Mouse (Mus musculus) MEL (cell line): ENCODE results near the gene Cpne8. TPM values are rescaled to one million over a fixed set of nuclear protein-coding genes. Genes with fewer than 3 reads are reported as not detected.
"Not testable (repeated sequence)": the region's sequence is repeated elsewhere in the genome, so short reads cannot be mapped to it uniquely, and the experiment has no call there.

ENCODE experiments used
- DNase-seq: peaks from one replicate; pipeline ENCODE4 v3.0.0; 2011; ENCODE audit warnings: low read depth, low spot score
- H3K27ac ChIP-seq: 2 replicates; pipeline ENCODE4 v1.5.1; 2012; ENCODE audit warnings: low read depth, mild to moderate bottlenecking, control low read depth, low read length, moderate library complexity; ENCODE audit not compliant: control insufficient read depth
- H3K27me3 ChIP-seq, 2 experiments: fragments of 150-350 bp in 1 of 2; sonication (generic) in 1 of 2; 2 replicates each; pipeline ENCODE4 v1.6.1; 2012; ENCODE audit warnings: low read length in 2 of 2, mild to moderate bottlenecking in 2 of 2, improper control_type of control experiment in 1 of 2, moderate library complexity in 1 of 2; ENCODE audit not compliant: insufficient read depth in 2 of 2, control insufficient read depth in 1 of 2
- H3K36me3 ChIP-seq, 2 experiments: 2 replicates each; pipeline ENCODE4 v1.6.1; 2012 to 2014; ENCODE audit warnings: low read length in 2 of 2, improper control_type of control experiment in 1 of 2, inconsistent platforms in 1 of 2, mild to moderate bottlenecking in 1 of 2; ENCODE audit not compliant: insufficient read depth in 2 of 2, control insufficient read depth in 1 of 2
- H3K4me1 ChIP-seq, 2 experiments: fragments of 150-350 bp in 1 of 2; sonication (generic) in 1 of 2; 2 replicates each; pipeline ENCODE4 v1.6.1; 2012; ENCODE audit warnings: low read length in 2 of 2, improper control_type of control experiment in 1 of 2, mild to moderate bottlenecking in 1 of 2; ENCODE audit not compliant: insufficient read depth in 2 of 2, control insufficient read depth in 1 of 2
- H3K4me3 ChIP-seq, 2 experiments: fragments of 150-350 bp in 1 of 2; sonication (generic) in 1 of 2; 2 replicates each; pipeline ENCODE4 v1.5.1; 2012; ENCODE audit warnings: low read depth in 2 of 2, low read length in 2 of 2, mild to moderate bottlenecking in 2 of 2, moderate library complexity in 2 of 2, control low read depth in 1 of 2, improper control_type of control experiment in 1 of 2; ENCODE audit not compliant: control insufficient read depth in 1 of 2, insufficient read depth in 1 of 2
- H3K79me2 ChIP-seq: 2 replicates; pipeline ENCODE4 v1.6.1; 2012; ENCODE audit warnings: mild to moderate bottlenecking, low read length, moderate library complexity; ENCODE audit not compliant: control insufficient read depth, poor library complexity, insufficient read depth
- H3K9ac ChIP-seq: 2 replicates; pipeline ENCODE4 v1.6.1; 2012; ENCODE audit warnings: low read depth, mild to moderate bottlenecking, control low read depth, low read length, moderate library complexity; ENCODE audit not compliant: control insufficient read depth, poor library complexity, severe bottlenecking
- H3K9me3 ChIP-seq: fragments of 150-350 bp; sonication (generic); replicated peaks from 2 replicates; pipeline ENCODE4 v1.6.1; 2012; ENCODE audit warnings: mild to moderate bottlenecking, low read length, improper control_type of control experiment, moderate library complexity; ENCODE audit not compliant: insufficient read depth
- CHD2 ChIP-seq: IDR thresholded peaks from 2 replicates; pipeline ENCODE4 v1.6.1; 2011; ENCODE audit warnings: low read length, improper control_type of control experiment
- EP300 ChIP-seq, 2 experiments: IDR thresholded peaks; 2 replicates each; pipeline ENCODE4 v1.6.1; 2011; ENCODE audit warnings: improper control_type of control experiment in 2 of 2, low read length in 2 of 2, low read depth in 1 of 2, mild to moderate bottlenecking in 1 of 2
- ETS1 ChIP-seq: IDR thresholded peaks from 2 replicates; pipeline ENCODE4 v1.6.1; 2012; ENCODE audit warnings: low read depth, mild to moderate bottlenecking, inconsistent platforms, low read length, improper control_type of control experiment, moderate library complexity
- GABPA ChIP-seq: IDR thresholded peaks from 2 replicates; pipeline ENCODE4 v1.6.1; 2012; ENCODE audit warnings: low read depth, mild to moderate bottlenecking, inconsistent platforms, low read length, improper control_type of control experiment, moderate library complexity
- GATA1 ChIP-seq: IDR thresholded peaks from 2 replicates; pipeline ENCODE4 v1.6.1; 2011; ENCODE audit warnings: low read depth, low read length, improper control_type of control experiment
- HCFC1 ChIP-seq: IDR thresholded peaks from 2 replicates; pipeline ENCODE4 v1.6.1; 2012; ENCODE audit warnings: low read depth, mild to moderate bottlenecking, inconsistent platforms, low read length, improper control_type of control experiment, moderate library complexity
- MAX ChIP-seq: IDR thresholded peaks from 2 replicates; pipeline ENCODE4 v1.6.1; 2011; ENCODE audit warnings: low read length, improper control_type of control experiment
- MEF2A ChIP-seq: IDR thresholded peaks from 2 replicates; pipeline ENCODE4 v1.6.1; 2014; ENCODE audit warnings: low read depth, mild to moderate bottlenecking, inconsistent platforms, low read length, improper control_type of control experiment; ENCODE audit not compliant: poor library complexity, insufficient replicate concordance, severe bottlenecking; ENCODE audit errors: extremely low read depth
- MYB ChIP-seq: IDR thresholded peaks from 2 replicates; pipeline ENCODE4 v1.6.1; 2011; ENCODE audit warnings: mild to moderate bottlenecking, low read depth, low read length, improper control_type of control experiment
- POLR2A ChIP-seq, 2 experiments: IDR thresholded peaks; 2 replicates each; pipeline ENCODE4 v1.6.1; 2011 to 2012; ENCODE audit warnings: low read length in 2 of 2, mild to moderate bottlenecking in 2 of 2, control low read depth in 1 of 2, improper control_type of control experiment in 1 of 2, low read depth in 1 of 2, moderate library complexity in 1 of 2; ENCODE audit not compliant: control insufficient read depth in 1 of 2, insufficient read depth in 1 of 2, poor library complexity in 1 of 2
- POLR2AphosphoS5 ChIP-seq: IDR thresholded peaks from 2 replicates; pipeline ENCODE4 v1.6.1; 2012; ENCODE audit warnings: low read depth, borderline replicate concordance, mild to moderate bottlenecking, inconsistent platforms, low read length, moderate library complexity, mixed read lengths
- RAD21 ChIP-seq: IDR thresholded peaks from 2 replicates; pipeline ENCODE4 v1.6.1; 2011; ENCODE audit warnings: mild to moderate bottlenecking, low read depth, low read length, improper control_type of control experiment
- SIN3A ChIP-seq: IDR thresholded peaks from 2 replicates; pipeline ENCODE4 v1.6.1; 2012; ENCODE audit warnings: low read length, improper control_type of control experiment, inconsistent platforms
- UBTF ChIP-seq: IDR thresholded peaks from 2 replicates; pipeline ENCODE4 v1.6.1; 2012; ENCODE audit warnings: low read depth, mild to moderate bottlenecking, inconsistent platforms, low read length, improper control_type of control experiment, moderate library complexity, borderline replicate concordance; ENCODE audit not compliant: insufficient read depth
- USF1 ChIP-seq: IDR thresholded peaks from 2 replicates; pipeline ENCODE4 v1.6.1; 2014; ENCODE audit warnings: low read depth, mild to moderate bottlenecking, inconsistent platforms, low read length, improper control_type of control experiment, moderate library complexity
- ZC3H11A ChIP-seq: IDR thresholded peaks from 2 replicates; pipeline ENCODE4 v1.6.1; 2012; ENCODE audit warnings: low read depth, mild to moderate bottlenecking, inconsistent platforms, low read length, improper control_type of control experiment
- ZKSCAN1 ChIP-seq: IDR thresholded peaks from 2 replicates; pipeline ENCODE4 v1.6.1; 2012; ENCODE audit warnings: low read depth, mild to moderate bottlenecking, inconsistent platforms, low read length, improper control_type of control experiment, moderate library complexity
- ZMIZ1 ChIP-seq: IDR thresholded peaks from 2 replicates; pipeline ENCODE4 v1.6.1; 2012; ENCODE audit warnings: low read depth, mild to moderate bottlenecking, inconsistent platforms, low read length, improper control_type of control experiment, moderate library complexity
- ZNF384 ChIP-seq: IDR thresholded peaks from 2 replicates; pipeline ENCODE4 v1.6.1; 2012; ENCODE audit warnings: low read depth, mild to moderate bottlenecking, inconsistent platforms, low read length, improper control_type of control experiment
- polyA plus RNA-seq, 2 experiments: library from polyadenylated mRNA; stranded (reverse) in 1 of 2; unstranded in 1 of 2; fragments of >175 nt in 1 of 2; fragments of >200 nt in 1 of 2; gene quantifications; 2 replicates each; pipeline versions ENCODE4 v1.2.1 to v1.2.4; 2012; ENCODE audit warnings: low replicate concordance in 2 of 2, low read depth in 1 of 2; ENCODE audit not compliant: insufficient read length in 2 of 2, insufficient read depth in 1 of 2, missing spikeins in 1 of 2
- total RNA-seq: library from RNA; depleted of rRNA; stranded (reverse); fragments of 300-350 nt; gene quantifications from 2 replicates; pipeline ENCODE4 v1.2.3, GENCODE M21; 2012

Gene Cpne8
- total and polyA plus RNA-seq, 3 experiments: 18.5 to 50.4 TPM; not detected in 1

DNA sequence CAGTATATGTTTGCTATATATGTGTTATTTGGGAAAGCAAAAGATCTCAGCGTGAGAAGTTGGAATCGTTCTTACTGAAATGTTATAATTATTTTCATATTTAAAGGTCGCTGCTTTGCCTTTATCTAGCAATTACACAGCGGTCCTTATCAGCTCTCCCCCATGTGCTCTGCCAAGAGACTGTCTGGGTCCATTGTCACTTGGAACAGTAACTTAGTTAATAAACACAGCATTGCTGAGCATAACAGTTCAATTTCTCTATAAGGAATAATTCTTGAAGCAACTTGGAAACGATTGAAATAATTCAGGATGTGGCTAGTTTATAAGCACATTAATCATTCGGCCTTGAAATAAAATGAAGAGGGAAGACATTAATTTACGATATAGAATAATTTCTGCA is 189.0 kb downstream of the Cpne8 start:
- Histone ChIP-seq H3K27me3 (no peaks in the 10 kb centered on the region), H3K27ac (no peak overlapping the region), H3K9me3 (no peaks in the 10 kb centered on the region), H3K4me3 (no peak overlapping the region), H3K36me3 (no peaks in the 10 kb centered on the region), H3K9ac (no peak overlapping the region), H3K79me2 (no peaks in the 10 kb centered on the region), H3K4me1 (no peaks in the 10 kb centered on the region)
- no peak for DNase-seq
- TF ChIP-seq POLR2AphosphoS5 (no peak), ZKSCAN1 (no peak), MYB (no peak), GATA1 (no peak), ETS1 (no peak), ZC3H11A (no peak), SIN3A (no peak), RAD21 (no peak), ZMIZ1 (no peak), UBTF (no peak), POLR2A (IDR thresholded peaks at IDR 0.05; ENCODE audit: control insufficient read depth in 1 of 2, insufficient read depth in 1 of 2, low read depth in 1 of 2, low read length in 2 of 2, poor library complexity in 1 of 2) (no peak), MAX (no peak), CHD2 (no peak), EP300 (IDR thresholded peaks at IDR 0.05; ENCODE audit: low read depth in 1 of 2, low read length in 2 of 2) (no peak), MEF2A (no peak), USF1 (no peak), ZNF384 (no peak), GABPA (no peak), HCFC1 (no peak)

GRCm38 (mm10) chr15:90470561-90470960 is 208.7 kb downstream of the Cpne8 start:
- not testable (repeated sequence) for DNase-seq, H3K9ac ChIP-seq, H3K4me3 ChIP-seq, H3K9me3 ChIP-seq, H3K36me3 ChIP-seq, H3K27ac ChIP-seq, H3K4me1 ChIP-seq, H3K27me3 ChIP-seq, H3K79me2 ChIP-seq
